Mouse (Mus musculus) layer of hippocampus, postnatal 14 days (tissue): ENCODE measurements at regions not wholly inside any gene's neighbourhood (a gene's known extent, or its start where the extent isn't known, plus 50 kb on each side); places are given as distances from the start of the nearest gene placed in this dataset.

Source experiments
- DNase-seq, 2 experiments: peaks; one replicate each; pipeline ENCODE4 v3.0.0; 2021 to 2022; ENCODE audit warnings: low spot score in 2 of 2, mixed read lengths in 1 of 2

DNA sequence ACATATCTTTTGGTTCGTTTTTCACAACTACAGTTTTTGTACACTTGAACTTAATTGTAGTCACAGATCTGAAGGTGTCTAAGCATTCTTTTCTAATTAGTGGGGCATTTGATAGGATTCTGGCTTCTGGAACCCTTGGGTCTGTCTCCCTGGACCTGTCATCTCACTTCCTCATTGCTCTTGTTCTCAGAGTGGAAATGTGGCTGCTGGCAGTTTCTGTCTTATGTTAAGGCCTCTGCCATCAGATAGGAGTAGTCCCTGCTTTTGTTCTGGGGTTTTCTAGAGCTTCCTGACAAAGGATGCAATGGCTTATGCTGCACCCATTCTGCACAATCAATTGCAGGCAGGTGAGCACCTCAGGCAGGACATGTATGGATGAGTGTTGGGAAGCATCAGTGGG is 119.5 kb upstream of the Pde3a start:
- DNase-seq, result no peak

DNA sequence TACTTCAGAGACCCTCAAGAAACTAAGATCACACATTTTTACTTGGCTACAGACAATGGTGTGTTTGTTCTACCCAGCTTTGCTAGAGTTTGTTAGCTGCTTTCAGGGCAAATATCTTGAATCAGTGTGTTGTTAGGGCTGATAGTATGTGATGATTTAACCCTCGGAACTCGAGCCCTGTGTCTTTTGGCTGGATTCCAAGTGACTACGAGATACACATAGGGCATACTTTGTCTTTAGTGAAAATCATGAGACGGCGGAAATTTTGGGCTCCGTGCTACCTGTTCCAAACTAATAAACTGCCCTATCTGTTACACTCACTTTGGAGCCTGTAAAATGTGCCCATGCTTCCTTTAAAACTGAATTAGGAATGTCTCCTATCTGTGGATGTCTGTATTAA is 114.9 kb upstream of the Pde3a start:
- no peak for DNase-seq

DNA sequence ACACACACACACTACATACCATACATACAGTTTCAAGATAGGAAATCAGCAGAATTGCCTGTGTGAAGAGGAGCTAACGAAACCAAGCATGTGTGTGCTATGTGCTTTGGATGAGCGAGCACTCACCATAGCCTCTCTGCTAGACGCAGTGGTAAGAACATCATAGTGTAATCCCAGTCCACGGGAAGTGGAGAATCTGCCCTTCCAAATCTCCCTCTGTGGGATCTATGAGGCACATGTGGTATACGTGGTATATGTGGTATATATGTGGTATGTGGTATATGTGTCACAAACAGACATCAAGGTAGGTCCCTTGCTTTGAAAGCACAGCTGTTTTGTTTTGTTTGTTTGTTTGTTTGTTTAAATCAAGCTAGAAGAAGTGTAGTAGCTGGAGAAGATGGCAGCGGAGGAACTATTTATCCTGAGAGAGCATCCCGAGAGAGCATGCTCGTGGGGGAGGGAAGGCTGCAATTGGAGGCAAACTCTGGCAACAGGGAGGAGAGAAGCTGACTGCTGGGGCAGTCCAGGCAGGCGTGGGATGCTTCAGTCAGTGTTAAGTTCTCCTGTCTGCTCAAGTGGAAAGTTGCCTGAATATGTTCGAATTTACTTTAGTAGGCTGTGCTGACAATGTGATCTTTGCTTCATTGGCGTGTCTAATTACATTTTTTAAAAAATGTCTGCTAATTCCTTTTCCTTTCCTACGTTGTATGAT is 112.2 kb upstream of the Pde3a start:
- DNase-seq, result no peak

DNA sequence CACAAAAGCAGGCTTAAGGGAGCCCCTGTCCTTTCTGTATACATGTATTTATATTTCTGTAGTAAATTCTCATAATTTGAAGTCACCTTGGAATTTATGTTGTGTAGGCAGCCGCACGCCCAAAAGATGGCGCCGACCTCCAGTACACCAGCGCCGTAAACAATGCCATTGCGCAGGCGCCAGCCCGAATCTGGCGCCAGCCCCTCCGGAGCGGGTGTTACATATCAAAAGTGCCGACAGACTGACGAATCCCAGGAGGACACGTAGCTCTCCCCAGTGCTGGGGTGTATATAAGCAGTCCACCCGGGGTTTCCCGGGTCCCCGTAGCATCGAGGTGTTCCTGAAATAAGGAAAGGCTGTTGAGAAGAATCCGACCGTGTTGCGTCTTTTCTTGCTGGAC is 108.1 kb upstream of the Pde3a start:
- no peak for DNase-seq

DNA sequence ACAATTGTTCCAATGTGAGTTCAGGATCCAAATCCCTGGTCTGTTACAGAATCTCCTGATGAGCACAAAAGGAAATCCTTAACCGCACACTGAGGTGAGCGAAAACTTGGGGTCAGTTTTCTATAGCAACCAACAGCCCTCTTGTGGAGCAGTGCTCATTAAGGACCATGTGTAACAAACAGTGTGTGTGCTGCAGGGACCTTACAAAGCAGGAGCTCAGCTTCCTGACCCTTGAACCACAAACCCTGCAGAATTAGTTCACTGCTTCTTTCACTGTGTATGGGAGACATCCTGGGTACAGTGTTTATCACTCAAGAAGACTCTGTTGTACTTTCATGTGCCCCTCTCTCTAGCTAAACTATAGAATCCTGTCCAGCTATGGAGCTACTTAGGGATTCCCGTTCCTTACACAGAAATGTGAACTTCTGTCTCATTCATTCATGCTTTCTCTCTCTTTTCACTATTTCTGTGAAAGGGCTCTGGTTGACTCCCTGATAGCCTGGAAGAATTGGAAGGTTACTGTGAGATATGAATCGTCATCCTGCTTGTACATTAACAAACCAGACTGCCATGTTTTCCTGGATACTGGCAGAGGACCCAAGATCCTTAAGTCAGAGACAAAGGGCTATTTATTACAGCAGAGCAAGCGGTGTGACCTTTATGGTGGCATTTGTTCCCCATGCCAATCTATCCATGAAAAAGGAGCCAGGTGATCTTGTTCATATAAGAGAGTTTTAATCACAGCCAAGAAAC is 100.5 kb upstream of the Pde3a start:
- DNase-seq, result no peak

DNA sequence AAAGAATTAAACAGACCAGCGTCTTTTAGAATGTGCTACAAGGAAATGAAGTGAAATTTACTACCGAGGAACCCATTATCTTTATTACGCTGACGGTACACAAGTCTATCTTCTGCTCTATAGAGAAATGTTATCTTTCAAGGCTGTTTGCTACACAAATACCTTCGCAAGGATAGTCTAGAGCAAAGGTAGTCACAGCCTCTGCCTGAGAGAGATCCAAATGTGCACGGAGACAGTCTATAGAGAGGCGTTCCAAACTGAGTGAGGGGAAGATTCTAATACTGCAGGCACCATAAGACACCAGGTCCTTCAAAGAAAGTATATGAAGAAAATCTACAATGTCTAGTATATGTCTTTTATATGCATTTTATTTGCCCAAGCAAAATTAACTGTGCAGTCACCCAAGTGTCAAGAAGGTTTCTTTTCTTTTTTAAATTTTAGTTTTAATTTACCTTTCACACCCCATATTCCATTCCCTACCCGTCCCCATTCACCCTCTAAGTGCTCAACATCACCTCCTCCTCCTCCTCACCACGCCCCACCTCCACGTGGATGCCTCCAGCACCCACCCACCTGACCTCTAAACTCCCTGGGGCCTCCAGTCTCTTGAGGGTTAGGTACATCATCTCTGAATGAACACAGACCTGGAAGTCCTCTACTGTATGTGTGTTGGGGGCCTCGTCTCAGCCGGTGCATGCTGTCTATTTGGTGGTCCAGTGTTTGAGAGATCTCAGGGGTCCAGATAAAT is 99.7 kb upstream of the Pde3a start:
- DNase-seq, result no peak

DNA sequence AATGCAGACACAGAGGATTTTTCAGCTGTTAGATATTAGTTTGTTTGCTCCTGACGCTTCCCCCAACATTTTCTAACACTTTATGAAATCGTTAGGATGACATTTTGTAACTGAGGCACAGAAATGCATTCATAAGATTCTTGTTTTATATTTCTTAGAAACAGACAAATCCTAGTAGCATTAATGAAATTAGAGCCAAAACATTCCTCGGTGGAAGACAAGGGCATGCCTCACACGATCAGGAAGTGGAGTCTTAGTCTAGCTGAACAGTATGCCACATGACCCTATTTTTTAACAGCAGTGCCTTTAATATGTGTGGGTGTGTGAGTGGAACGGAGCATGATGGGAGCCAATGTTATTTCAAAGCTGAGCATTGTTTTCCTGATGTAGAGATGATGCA is 89.7 kb upstream of the Pde3a start:
- DNase-seq, result no peak

DNA sequence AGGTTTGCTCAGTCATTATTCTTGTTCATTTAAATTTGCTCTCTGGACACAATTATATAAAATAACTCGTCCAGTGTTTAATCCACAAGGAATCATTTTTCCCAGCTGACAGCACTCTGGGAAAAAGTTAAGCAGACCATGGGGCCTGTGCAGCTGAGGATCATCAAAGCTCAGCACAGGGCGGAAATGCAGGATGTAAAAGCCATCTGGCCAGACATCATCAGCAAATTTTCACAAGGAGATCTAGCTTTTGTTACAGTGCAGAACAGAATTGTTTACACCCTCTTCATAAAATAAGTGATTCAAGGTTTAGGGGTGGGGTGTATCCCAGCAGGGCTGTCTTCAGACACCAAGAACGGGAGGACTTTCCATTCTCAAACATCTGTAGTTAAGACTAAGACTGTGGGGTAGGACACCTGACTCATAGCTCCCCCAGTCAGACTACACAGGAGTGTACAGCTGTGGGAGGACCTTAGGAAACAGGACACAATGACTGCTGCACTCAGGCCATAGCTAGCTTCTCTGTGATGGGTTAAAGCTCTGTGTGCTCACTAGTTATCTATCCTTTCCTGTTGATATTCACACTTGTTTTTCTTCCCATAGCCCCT is 87.3 kb upstream of the Pde3a start:
- DNase-seq, result no peak

DNA sequence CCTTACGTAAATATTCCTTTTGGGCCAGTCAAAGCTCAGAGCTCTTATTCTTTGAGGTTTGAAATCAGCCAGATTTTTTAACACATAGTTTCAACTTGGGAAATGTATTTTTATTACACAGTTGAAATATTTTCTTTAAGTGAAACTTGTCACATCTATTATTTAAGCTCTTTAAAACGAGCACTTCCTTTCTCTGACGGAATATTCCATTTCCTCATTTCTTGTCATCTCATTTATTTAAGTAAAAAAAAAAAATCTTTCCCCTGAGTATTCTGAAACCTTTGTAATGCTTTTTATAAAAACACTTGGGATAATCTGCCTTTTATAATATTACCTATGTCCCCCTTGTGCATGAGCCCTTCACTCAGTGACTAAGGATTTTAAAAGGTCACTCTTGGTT is 81.8 kb upstream of the Pde3a start:
- DNase-seq, result no peak

DNA sequence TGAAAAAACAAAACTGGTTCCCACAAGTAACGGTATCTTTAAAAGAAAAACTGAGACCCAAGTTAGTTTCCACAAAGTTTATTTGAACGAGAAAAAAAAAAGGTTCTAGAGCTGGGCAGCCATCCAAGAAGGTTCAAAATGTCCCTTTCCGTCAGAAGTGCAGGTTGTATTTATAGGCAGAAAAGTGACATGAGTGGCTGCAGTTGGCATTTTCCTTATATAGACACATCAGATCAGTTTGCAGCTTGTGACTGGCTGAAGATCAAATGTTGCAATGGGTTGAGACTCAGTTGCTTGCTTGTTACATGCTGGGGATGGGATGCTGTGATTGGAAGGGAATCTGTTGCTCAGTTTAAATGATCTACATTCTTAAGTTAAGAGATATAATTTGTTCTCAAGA is 80.7 kb upstream of the Pde3a start:
- DNase-seq, result no peak

DNA sequence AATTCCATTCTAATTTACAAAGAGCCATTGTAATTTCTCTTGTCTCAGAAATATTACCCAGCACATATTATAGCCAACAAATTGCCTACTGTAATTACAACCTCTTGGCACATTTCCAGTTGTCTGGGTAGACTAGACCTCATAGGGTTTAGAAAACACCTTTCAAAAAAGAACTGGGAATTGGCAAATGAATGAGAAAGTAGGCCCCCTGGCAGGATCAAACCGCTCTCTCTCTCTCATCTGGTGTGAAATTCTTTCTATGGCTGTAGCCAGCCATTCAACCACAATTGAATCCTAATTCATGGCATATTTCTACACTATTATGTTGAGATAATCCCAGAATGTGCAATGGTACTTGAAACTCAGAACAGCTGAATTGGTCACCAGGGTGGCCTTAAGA is 65.3 kb upstream of the Pde3a start:
- DNase-seq, result no peak

DNA sequence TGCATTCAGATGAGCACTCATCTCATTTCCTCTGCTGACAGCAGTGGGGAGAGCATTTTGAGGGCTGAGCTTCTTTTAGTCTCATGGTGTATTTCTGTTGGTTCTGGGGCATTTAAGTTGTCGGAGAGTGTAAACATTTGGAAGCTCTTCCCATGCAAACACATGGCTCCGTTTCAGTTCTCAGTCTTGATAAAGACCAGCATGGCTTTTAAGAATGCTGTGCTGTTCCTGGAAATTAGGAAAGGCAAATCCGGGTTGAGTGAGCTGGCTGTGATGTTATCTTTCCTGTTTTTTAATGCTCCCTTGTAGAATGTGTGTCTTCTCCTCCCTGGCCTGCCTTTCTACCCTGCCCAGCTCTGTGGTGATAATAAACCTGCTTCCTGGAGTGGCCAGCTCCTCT is 61.0 kb upstream of the Pde3a start:
- no peak for DNase-seq

DNA sequence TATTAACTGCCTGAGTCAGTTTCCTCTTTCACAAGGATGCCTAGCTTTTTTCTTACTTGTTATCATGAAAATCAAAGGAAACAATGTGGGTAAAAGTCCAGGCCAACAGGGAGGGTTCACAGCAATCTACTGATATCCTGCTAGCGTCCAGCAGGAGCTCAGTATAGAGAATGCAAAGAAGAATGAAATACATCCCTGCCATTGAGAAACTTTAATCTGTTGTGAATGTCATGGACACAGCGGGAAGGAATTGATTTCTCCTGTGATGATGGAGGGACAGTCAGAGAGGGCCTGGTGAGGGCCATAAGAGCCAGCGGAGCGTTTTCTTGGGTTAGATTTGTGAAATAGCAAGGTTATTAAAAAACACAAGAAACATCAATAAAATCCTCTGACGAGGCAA is 60.0 kb upstream of the Pde3a start:
- DNase-seq, result no peak

DNA sequence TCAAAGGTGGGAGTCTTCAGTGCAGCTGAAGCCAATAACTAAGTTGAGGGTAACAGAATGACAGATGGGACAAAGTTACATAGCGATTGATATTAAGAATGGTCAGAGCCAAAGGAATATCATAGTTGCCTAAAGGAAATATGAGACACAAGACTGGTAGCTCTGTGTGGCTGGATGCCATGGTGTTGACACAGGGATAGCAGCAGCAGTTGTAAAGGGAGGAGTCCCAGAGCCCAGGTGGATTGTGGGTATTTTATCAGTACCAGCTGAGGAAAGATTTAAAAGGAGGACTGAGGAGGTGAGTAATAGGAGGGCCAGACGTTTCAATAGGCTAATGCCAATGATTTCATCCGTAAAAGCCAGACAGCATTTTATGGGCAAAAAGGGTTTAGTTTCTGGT is 59.4 kb upstream of the Pde3a start:
- no peak for DNase-seq

DNA sequence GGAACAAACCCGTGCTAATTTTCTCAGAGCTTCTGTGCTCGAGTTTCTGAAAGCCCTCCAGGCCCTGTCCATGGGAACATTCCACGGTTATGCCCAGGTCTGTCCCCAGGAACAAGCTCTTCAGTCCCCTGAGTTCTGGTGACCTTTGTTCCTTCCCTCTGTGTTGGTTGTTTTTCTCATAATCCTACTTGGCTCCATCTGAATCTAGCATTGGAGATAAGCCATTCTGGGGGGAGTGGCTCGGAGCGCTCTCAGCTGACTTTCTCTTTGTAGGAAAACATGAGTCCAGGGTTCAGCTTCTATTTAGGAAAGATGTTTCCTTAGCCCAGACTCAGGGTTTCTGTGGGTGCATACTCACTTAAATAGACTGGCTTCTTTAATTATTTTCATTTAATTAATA is 58.7 kb upstream of the Pde3a start:
- no peak for DNase-seq

DNA sequence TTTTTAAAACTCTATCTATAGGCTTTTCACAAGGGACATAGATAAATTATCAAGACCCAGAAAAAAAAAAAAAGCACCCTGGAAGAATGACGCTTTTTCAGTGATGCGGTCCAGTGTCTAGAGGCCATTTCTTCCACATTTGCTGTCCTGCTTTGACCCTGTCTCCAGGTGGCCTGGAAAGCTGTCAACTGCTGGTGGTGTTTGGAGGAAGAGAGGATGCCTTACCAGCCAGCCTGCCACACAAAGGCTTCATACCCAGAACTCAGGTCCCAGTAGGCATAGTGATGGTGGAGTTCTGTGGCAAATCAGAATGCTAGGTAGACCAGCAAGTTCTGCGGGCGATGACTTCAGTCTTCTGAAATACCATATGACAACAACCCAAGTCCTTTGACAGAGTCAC is 51.6 kb upstream of the Pde3a start:
- no peak for DNase-seq
